Mouse (Mus musculus) intestine, postnatal 0 days (tissue): Measurements from ENCODE around the gene Sdsl. TPM values are rescaled to one million over a fixed set of nuclear protein-coding genes. Genes with fewer than 3 reads are reported as not detected.
A peak's percentile ranks its signal among the peaks of the same experiment; 100 is the strongest.
"Not testable (repeated sequence)": the region's sequence is repeated elsewhere in the genome, so short reads cannot be mapped to it uniquely, and the experiment has no call there.

Experiments
- ATAC-seq: fragments of 200-750 bp; cut with Nextera tagmentation; 2 replicates; pipeline ENCODE4 v1.8.0; 2017; ENCODE audit warnings: mild to moderate bottlenecking, moderate TSS enrichment, moderate library complexity
- H3K27ac ChIP-seq: fragments of 300-500 bp; sonication (generic); 2 replicates; pipeline ENCODE4 v1.5.1; 2014; ENCODE audit warnings: mild to moderate bottlenecking, low read depth, low read length, moderate library complexity
- H3K27me3 ChIP-seq: fragments of 300-500 bp; sonication (generic); replicated peaks from 2 replicates; pipeline ENCODE4 v1.6.1; 2014; ENCODE audit warnings: low read length, mixed read lengths; ENCODE audit not compliant: control insufficient read depth, insufficient read depth
- H3K36me3 ChIP-seq: fragments of 300-500 bp; sonication (generic); 2 replicates; pipeline ENCODE4 v1.6.1; 2014; ENCODE audit warnings: mild to moderate bottlenecking, moderate library complexity; ENCODE audit not compliant: control insufficient read depth, insufficient read depth
- H3K4me1 ChIP-seq: fragments of 300-500 bp; sonication (generic); replicated peaks from 2 replicates; pipeline ENCODE4 v1.6.1; 2014; ENCODE audit warnings: antibody characterized with exemption, low read length, mixed read lengths; ENCODE audit not compliant: control insufficient read depth, insufficient read depth
- H3K4me2 ChIP-seq: fragments of 300-500 bp; sonication (generic); replicated peaks from 2 replicates; pipeline ENCODE4 v1.6.1; 2014; ENCODE audit warnings: low read depth, mild to moderate bottlenecking, moderate library complexity
- H3K4me3 ChIP-seq: fragments of 300-500 bp; sonication (generic); 2 replicates; pipeline ENCODE4 v1.5.1; 2014; ENCODE audit warnings: low read depth, low read length
- H3K9ac ChIP-seq: fragments of 300-500 bp; sonication (generic); 2 replicates; pipeline ENCODE4 v1.6.1; 2014; ENCODE audit warnings: mild to moderate bottlenecking, low read depth, low read length
- H3K9me3 ChIP-seq: fragments of 300-500 bp; sonication (generic); 2 replicates; pipeline ENCODE4 v1.6.1; 2016; ENCODE audit warnings: mixed run types; ENCODE audit not compliant: control insufficient read depth
- CTCF ChIP-seq: sonication (generic); IDR thresholded peaks from 2 replicates; pipeline ENCODE4 v1.5.1; 2016; ENCODE audit warnings: low read depth, mild to moderate bottlenecking, control low read depth, antibody characterized with exemption, moderate library complexity
- WGBS: fragments of 180-500 bp; shearing (Covaris S2); extraction: QIAGEN DNeasy Blood & Tissue Kit; methylation state at CpG from one replicate; pipeline ENCODE4 v1.1.7; 2014; 5-methylcytosine and 5-hydroxymethylcytosine counted together
- polyA plus RNA-seq: library from polyadenylated mRNA; unstranded; fragments of >200 nt; fragmentation: Nextera tagmentation; extraction: Ambion mirVana; gene quantifications from 2 replicates; pipeline ENCODE4 v1.2.1, GENCODE M21; 2015

The Sdsl gene
- polyA plus RNA-seq, 1 experiment from 2014 or later: 21.2 TPM

DNA sequence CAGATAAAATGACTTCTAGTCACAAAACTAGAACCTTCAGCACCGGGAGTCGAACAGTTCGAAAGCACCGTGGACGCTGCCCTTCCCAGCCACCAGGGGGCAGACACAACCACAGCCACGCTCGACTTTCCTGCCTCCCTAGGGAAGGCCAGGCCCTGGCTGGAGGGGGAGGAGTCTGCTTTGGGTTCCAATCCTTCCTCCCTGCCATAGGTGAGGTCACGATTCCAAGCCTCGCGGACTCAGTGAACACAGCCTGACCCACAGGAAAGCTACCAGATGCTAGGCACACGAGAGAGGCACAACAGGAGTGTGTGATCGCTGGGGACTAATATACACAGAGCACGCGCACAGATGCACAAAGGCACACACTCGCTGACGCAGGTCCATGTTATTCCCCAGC, 32.8 kb upstream of the Sdsl start:
- H3K36me3 ChIP-seq: no peaks in the 10 kb centered on the region
- 0 out of 2 replicates have a peak, but pooled peaks cover 5% of the 10 kb centered on the region for H3K4me1 ChIP-seq
- no peak overlapping the region for H3K9ac ChIP-seq
- no peak overlapping the region for H3K4me3 ChIP-seq
- peak; percentile 98 for TF ChIP-seq CTCF
- peak; percentile 44 for ATAC-seq
- WGBS: 26% methylated on average over 16 of the region's 16 CpGs
- no peaks in the 10 kb centered on the region for H3K9me3 ChIP-seq
- no peak overlapping the region for H3K27ac ChIP-seq
- H3K27me3 ChIP-seq: no peaks in the 10 kb centered on the region
- H3K4me2 ChIP-seq: peak overlapping the region; percentile 41

DNA sequence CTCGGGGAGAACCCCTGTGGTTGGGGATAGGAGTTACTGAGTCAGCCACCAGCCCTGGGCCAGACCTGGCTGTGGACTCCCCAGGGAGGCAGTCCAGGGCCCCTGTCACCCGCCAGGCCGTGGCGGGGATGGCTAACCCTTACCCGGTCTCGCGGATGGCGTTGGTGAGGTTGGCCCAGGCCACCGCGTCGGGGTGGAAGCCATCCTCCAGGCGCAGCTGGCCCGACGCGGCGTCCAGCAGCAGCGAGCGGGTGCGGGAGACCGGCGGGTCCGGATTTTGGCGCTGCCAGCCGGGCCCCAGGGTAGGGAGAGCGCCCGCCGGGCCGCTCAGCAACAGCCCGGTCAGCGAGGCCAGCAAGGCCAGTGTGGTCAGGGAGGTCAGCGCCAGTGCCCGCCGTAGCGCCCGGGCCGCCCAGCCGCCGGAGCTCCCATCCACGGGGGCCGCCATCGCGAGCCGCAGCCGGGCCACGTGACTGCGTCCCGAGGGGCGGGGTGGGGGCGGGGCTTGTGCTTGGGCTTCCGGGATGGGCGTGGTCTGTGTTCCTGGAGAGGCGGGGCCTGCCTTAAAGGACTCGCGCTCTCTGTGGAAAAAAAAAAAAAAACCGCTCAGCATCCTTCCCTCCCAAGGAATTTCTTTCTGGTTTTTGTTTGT, 30.7 kb upstream of the Sdsl start, which contains the start of gene Plbd2:
Gene Plbd2, minus strand, starts transcription at position 482 of the 652 bp plus-strand sequence.
- no peaks in the 10 kb centered on the region for H3K27me3 ChIP-seq
- peak within 1 kb of the TSS; percentile 78 for H3K9ac ChIP-seq
- peak within 1 kb of the TSS; percentile 91 for H3K4me2 ChIP-seq
- 0% methylated on average over 54 of the region's 55 CpGs for WGBS
- no peak within 1 kb of the TSS for H3K27ac ChIP-seq
- peaks cover 3% of the 10 kb centered on the region; the same call in 1 of the 2 replicates for H3K36me3 ChIP-seq
- peak; percentile 67 for ATAC-seq
- TF ChIP-seq CTCF: no peak
- H3K4me1 ChIP-seq: 0 out of 2 replicates have a peak, but pooled peaks cover 5% of the 10 kb centered on the region
- no peaks in the 10 kb centered on the region for H3K9me3 ChIP-seq
- H3K4me3 ChIP-seq: peak within 1 kb of the TSS; percentile 94

DNA sequence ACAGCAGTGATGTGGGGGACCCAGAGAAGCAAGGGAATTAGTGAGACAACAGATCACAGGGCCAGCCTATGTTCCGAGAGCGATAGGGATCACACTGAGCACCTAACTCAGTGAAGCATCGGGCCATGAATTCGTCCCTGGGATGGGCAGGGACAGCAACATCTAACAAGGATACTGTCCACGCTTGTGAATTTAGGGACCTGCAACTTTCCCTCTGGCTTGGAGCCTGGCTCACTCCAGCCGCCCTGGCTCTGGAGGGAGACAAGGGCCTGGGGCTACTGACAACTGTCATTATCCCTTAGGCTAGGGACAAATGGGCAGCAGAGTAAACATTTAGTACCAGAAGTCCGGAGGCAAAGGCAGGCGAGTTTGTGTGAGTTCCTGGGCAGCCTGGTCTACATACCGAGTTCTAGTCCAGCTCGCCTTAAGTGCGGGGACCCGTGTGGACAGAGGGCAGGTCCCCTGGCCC, 30.1 kb upstream of the Sdsl start:
- no peaks in the 10 kb centered on the region for H3K27me3 ChIP-seq
- H3K9me3 ChIP-seq: no peaks in the 10 kb centered on the region
- H3K36me3 ChIP-seq: peaks cover 6% of the 10 kb centered on the region; the same call in 1 of the 2 replicates
- no peak overlapping the region for H3K27ac ChIP-seq
- no peak for TF ChIP-seq CTCF
- WGBS: 6% methylated on average over 12 of the region's 12 CpGs
- H3K9ac ChIP-seq: peak overlapping the region; percentile 78
- peak overlapping the region; percentile 91 for H3K4me2 ChIP-seq
- peak overlapping the region; percentile 94 for H3K4me3 ChIP-seq
- ATAC-seq: no peak
- H3K4me1 ChIP-seq: 0 out of 2 replicates have a peak, but pooled peaks cover 5% of the 10 kb centered on the region

DNA sequence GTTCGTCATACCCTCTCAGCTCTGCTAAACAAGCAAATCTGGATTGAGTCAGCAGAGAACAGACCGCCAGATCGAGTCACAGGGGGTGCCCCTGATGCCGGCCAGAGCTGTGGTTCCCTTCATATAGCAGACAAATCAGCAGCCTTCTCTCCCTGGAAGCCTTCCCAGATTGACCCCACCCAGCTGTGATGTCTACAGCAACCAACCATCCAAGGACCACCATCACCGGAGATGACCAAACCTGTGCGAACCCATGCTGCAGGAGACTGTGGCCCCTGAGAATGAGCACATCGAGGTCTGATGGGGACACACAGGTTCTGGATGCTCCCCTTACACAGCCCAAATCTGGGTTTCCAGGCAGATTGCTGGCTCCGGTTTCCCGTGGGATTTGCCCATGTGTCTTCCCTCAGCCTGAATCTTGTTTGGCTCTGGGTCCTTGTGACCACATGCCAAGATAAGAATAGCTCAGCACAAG, 29.6 kb upstream of the Sdsl start:
- no peak for TF ChIP-seq CTCF
- ATAC-seq: no peak
- H3K4me2 ChIP-seq: peak overlapping the region; percentile 91
- 0 out of 2 replicates have a peak, but pooled peaks cover 5% of the 10 kb centered on the region for H3K4me1 ChIP-seq
- 57% methylated on average over 9 of the region's 9 CpGs for WGBS
- peaks cover 6% of the 10 kb centered on the region; the same call in 1 of the 2 replicates for H3K36me3 ChIP-seq
- no peaks in the 10 kb centered on the region for H3K9me3 ChIP-seq
- H3K9ac ChIP-seq: peak overlapping the region; percentile 78
- peak overlapping the region; percentile 94 for H3K4me3 ChIP-seq
- H3K27ac ChIP-seq: no peak overlapping the region
- no peaks in the 10 kb centered on the region for H3K27me3 ChIP-seq

DNA sequence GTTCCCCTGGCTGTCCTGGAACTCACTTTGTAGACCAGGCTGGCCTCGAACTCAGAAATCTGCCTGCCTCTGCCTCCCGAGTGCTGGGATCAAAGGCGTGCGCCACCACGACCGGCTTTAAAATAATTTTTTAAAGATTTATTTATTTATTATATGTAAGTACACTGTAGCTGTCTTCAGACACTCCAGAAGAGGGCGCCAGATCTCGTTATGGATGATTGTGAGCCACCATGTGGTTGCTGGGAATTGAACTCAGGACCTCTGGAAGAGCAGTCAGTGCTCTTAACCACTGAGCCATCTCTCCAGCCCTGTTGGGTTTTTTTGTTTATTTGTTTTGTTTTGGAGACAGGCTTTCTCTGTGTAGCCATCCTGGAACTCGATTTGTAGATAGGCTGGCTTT, 28.0 kb upstream of the Sdsl start:
- peaks cover 11% of the 10 kb centered on the region; the same call in 1 of the 2 replicates for H3K36me3 ChIP-seq
- ATAC-seq: not testable (repeated sequence)
- 0 out of 2 replicates have a peak, but pooled peaks have one; percentile 27 for TF ChIP-seq CTCF

DNA sequence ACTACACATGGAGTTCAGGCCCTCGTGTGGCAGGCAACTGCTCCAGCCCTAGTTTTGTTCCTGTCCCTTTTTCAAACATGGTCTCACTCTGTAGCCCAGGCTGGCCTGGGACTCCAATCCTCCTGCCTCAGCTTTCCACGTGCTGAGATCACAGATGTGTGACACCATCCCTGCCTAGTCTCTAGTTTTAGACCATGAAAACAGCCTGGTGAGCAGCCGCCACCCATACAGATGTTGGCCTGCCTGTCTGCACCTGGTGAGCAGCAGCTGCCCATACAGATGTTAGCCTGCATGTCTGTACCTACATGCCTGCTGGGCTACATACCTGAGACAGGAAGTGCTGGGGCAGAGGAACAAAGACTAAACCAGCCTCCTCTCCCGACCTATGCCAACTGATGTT, 26.6 kb upstream of the Sdsl start:
- no peak overlapping the region for H3K27ac ChIP-seq
- H3K9me3 ChIP-seq: no peaks in the 10 kb centered on the region
- H3K4me2 ChIP-seq: no peak overlapping the region
- H3K36me3 ChIP-seq: peaks cover 13% of the 10 kb centered on the region; the same call in 1 of the 2 replicates
- H3K4me1 ChIP-seq: 0 out of 2 replicates have a peak, but pooled peaks cover 5% of the 10 kb centered on the region
- WGBS: 83% methylated on average over 4 of the region's 4 CpGs
- no peak for TF ChIP-seq CTCF
- no peak overlapping the region for H3K4me3 ChIP-seq
- no peak for ATAC-seq
- no peaks in the 10 kb centered on the region for H3K27me3 ChIP-seq
- no peak overlapping the region for H3K9ac ChIP-seq

More for the DNA sequence above, 28.0 kb upstream of the Sdsl start:
- H3K4me1 ChIP-seq, H3K9me3 ChIP-seq, H3K27me3 ChIP-seq, H3K27ac ChIP-seq, H3K4me2 ChIP-seq, H3K9ac ChIP-seq, H3K4me3 ChIP-seq: not testable (repeated sequence)
- 87% methylated on average over 9 of the region's 9 CpGs for WGBS
